Mouse (Mus musculus) E14TG2a.4 (cell line): Measurements from ENCODE around the gene S1pr5.
A peak's percentile ranks its signal among the peaks of the same experiment; 100 is the strongest.

Experiments
- CTCF ChIP-seq: conservative IDR thresholded peaks from 2 replicates; pipeline ENCODE4 v1.5.1; 2014; ENCODE audit warnings: low read length
- NANOG ChIP-seq: IDR thresholded peaks from 2 replicates; pipeline ENCODE4 v1.6.1; 2014; ENCODE audit warnings: borderline replicate concordance, low read length, mixed read lengths

DNA sequence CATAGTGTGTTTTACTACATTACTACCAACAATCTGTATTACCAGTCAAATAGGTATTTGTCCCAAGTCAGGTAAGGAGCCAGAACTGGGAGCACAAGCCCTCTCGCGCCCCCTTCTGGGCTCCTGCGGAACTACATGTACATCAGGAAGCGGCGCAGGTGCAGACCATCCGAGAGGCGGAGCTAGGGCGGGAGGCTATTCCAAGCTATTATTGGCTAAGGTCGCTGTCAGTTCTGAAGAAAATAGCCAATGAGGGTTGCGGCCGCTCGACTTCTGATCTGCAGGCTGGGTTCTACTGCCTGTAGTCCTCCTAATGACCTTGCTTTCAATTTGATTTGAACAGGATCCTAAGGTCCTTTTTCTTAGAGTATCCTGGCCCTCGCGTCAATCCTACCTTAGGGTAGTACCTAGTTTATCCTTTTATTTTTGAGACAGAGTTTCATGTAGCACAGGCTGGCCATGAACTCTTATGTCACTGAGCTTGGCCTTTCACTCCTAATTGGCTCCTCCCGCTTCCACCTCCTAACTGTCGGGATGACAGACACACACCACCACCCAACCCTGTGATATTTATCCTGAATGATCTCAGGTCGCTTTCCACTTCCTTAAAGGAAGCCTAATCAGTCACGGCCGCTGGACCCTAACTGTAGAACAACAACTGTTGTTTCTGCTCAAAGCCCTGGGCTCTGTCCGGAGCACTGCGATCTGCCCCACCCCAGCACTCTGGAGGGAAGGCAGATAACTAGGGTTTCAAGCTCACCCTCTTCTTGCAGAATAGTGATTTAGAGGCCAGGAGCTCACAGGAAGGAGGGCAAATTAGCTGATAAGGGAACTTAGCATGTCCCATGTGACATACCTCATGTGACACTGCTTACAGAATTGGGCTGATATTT, 27.5 kb downstream of the S1pr5 start:
- TF ChIP-seq CTCF (peak; percentile 93), NANOG (no peak)
